Mouse (Mus musculus): ENCODE results near the gene Ppp4r3b.
A peak's percentile ranks its signal among the peaks of the same experiment; 100 is the strongest.

Ppp4r3b gene

DNA sequence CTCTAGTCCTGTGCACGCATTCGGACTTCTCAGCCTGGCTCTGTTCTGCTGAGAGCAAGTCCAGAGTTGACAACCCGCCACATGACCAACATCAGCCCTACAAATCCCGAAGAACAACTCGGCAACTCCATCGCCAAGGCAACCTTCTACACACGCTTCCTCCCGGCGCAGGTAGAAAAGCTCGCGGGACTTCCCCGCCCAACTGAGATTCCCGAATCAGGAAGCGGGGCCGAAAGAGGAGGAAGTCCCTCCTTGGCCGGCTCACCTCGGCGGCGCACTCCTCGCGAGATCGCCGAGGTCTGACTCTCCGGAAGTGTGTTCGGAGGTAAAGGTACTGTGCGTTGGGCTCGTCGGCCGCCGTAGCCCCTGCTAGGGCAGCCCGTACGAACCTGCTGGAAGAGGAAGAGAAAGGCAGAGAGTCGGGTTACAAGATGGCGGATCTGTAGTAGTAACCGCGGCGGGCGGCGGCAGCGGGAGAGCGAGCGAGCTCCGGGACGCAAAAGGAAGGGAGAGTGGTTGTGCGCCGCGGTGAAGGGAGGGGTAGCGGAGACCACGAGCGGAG lies at the start of gene Ppp4r3b:
Gene Ppp4r3b (plus strand): TSS at position 328 of the 562 bp plus-strand sequence.
- peak; percentile 99 for DNase-seq (ENCODE audit: low read depth, low spot score)

- DNase-seq (ENCODE audit: low read depth, low spot score), result peak; percentile 58
Measured at GRCm38 (mm10) chr11:29129862-29130384, 42.8 kb upstream of the Ppp4r3b start.

DNA sequence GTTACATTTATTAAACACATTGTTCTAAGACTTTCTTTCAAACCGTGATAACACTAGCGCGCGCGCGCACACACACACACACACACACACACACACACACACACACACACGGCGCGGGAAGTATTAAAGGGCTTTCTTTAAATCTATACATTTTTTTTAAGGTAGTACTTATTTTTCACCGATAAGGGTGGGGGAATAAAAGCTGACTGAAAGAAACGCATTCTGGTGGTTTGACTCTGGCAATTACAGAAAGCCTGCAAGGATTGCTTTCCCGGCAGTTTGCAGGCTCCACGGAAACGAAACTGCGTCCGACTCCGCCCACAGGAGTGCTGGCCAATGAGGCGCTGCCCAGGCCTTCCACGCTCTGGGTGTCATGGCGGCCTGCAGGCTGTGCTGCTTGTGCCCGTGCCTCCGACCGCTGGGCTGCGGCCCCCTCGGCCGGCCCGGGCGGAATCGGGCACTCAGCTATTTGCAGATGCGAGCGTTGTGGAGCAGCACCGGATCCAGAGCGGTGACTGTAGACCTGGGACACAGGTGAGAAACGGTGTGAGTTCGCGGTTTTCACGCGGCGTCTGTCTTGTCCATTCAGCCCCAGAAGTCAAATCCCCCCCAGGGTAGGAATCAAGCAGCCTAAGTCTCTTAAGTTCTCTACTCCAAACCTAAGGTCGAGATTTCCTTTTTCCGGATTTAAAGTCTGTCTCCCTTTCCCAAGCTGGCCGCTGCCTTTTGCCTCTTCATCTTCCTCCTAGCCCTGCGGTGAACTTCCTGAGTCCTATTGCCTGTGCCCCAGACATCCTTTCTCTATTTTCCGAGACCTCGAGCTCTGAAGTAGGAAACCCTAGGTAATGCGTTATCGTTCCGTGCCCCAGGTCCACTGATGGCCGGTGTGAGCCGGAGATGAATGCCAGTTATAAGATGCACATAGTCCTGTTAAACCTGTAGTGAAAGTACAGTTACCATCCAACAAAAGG lies 42.0 kb upstream of the Ppp4r3b start, which contains the start of gene Pnpt1:
Gene Pnpt1 (plus strand): TSS at position 360 of the 971 bp plus-strand sequence.
- DNase-seq (ENCODE audit: low read depth, low spot score), result peak; percentile 95

- no peak for DNase-seq (ENCODE audit: low read depth, low spot score)
Measured at GRCm38 (mm10) chr11:29140671-29141070, 32.0 kb upstream of the Ppp4r3b start.

DNA sequence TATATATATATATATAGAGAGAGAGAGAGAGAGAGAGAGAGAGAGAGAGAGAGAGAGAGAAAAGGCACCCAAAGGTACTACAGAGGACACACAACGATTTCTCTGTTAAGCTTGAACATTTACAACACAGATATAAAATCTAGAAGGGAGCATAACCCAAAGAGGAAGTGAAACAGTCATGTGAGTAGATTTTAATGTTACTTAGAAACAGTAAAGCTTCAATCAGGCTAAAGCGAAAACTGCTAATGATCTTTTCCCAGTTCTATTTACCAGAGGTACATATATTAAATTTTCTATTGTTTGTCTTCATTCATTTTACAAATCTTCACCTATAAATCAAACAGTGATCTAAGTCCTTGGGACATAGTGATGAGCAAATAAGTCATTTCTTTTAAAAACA lies 23.8 kb upstream of the Ppp4r3b start:
- no peak for DNase-seq (ENCODE audit: low read depth, low spot score)

GRCm38 (mm10) chr11:29163569-29163968 lies 9.1 kb upstream of the Ppp4r3b start:
- no peak for DNase-seq (ENCODE audit: low read depth, low spot score)

DNA sequence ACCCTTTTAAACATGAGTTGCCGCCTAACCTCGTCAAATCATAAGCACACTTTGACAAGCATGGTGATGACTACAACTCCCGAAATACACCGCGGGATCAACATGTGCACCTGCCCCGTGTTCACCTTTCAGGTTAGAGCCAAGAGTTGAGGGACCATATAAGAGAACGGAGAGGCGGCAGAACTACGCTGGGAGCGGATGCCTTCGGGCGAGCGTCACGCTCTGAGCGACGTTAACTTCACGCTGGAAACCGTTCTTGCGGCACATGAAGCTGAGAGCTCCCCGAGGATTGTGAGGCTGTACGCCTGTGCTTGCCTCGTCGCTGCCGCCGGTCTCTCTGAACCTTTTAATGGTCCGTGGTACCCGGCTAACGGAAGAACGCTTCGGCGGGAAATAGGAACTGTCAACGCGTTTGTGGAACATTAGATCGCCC lies 715 bp upstream of the Ppp4r3b start:
- DNase-seq (ENCODE audit: low read depth, low spot score), result peak; percentile 82

GRCm38 (mm10) chr11:29173125-29173631 lies 488 bp downstream of the Ppp4r3b start:
- peak; percentile 82 for DNase-seq (ENCODE audit: low read depth, low spot score)

GRCm38 (mm10) chr11:29173706-29174436 lies 1.2 kb downstream of the Ppp4r3b start:
- no peak for DNase-seq (ENCODE audit: low read depth, low spot score)

DNA sequence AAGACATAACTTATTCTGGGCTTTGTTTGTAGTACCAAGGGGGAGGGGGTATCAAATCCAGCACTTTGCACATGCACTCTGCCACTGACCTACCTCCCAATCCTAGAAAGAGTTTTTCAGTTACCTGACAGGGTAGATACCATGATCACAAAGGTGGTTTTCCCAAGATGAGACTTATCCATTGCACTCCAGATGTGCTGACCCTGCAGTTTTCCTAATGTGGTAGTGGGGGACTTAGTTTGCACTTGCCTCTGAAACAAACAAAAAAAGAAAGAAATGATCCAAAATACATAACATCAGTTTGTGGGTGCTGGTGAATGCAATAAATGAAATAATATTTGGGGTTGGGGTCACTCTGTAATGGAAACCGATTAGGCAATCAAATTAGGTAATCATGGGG lies 6.6 kb downstream of the Ppp4r3b start:
- no peak for DNase-seq (ENCODE audit: low read depth, low spot score)

- no peak for DNase-seq (ENCODE audit: low read depth, low spot score)
Measured at GRCm38 (mm10) chr11:29180657-29181056, 8.0 kb downstream of the Ppp4r3b start.

DNA sequence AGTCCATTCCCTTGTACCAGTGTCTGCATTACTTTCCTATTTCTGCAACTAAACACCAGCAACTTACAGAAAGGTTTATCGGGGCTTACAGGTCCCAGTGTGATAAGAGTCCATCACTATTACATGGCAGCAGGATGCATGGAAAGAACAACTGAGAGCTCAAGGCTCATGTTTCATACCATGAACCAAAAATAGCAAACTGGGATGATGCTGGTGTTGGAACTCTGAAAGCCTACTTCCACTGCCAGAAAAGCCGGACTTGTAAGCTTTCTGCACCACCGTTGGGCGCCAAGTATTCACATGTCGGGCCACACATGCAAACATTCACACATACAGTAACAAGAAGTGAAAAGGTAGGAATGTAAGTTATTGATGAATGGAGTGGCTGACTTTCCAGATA lies 9.1 kb downstream of the Ppp4r3b start:
- DNase-seq (ENCODE audit: low read depth, low spot score), result no peak

GRCm38 (mm10) chr11:29188981-29189380 lies 16.3 kb downstream of the Ppp4r3b start:
- no peak for DNase-seq (ENCODE audit: low read depth, low spot score)

DNA sequence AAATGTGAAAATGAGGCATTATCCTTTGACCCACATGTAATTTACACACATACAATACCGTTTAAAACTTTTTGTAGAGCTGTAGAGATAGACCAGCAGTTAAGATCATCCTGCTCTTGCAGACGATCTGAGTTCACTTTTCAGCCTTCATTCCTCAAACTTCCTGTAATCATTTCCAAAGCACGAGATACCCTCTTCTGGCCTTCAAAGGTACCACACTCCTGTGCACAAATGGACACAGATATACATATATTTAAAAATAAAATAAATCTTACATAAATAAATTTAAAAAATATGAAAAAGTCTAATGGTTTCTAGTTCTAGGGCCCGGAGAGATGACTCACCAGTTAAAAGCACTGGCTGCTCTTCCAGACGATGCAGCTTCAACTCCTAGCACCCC lies 31.0 kb downstream of the Ppp4r3b start:
- peak; percentile 12 for DNase-seq (ENCODE audit: low read depth, low spot score)

GRCm38 (mm10) chr11:29209774-29210173 lies 37.1 kb downstream of the Ppp4r3b start:
- no peak for DNase-seq (ENCODE audit: low read depth, low spot score)

- no peak for DNase-seq (ENCODE audit: low read depth, low spot score)
Measured at GRCm38 (mm10) chr11:29216196-29216595, 43.5 kb downstream of the Ppp4r3b start.

DNA sequence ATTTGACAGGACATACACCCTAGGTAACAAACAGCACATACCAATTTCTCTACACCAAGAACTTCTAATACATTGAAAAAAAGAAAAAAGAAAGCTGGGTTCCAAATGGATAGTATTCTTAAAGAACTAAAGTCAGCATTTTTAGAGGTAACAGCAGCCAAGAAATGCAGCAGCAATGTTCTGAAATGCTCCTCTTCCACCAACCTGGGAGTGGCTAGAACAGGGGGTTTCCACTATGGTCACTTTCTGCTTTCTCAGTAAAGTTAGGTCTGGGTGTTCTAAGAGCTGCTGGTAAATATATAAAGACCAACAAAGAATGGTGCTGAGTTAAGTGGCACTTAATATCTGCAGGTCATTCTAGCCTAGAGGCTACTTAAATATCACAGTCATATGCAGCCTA lies 46.4 kb downstream of the Ppp4r3b start:
- no peak for DNase-seq (ENCODE audit: low read depth, low spot score)

DNA sequence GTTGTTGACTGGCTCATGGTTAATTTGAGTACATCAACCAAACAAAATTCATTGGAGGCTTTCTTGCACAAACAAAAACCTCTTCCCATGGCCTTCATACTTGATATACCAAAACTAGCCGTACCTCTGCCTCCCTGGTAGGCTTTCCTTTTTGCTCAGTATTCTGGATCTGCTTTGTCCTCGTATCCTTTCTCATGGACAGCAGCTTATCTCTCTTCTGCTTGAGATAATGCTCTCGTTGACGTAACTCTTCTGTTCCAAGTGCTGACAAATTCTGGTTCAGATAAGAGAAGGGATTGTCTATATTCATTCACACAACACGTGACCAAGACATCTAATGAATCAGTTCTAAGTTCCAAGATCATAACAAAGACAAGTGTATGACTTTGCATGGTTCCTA lies 49.6 kb downstream of the Ppp4r3b start:
- no peak for DNase-seq (ENCODE audit: low read depth, low spot score)

- DNase-seq (ENCODE audit: low read depth, low spot score), result no peak
Measured at GRCm38 (mm10) chr11:29224754-29225153, 52.1 kb downstream of the Ppp4r3b start.

GRCm38 (mm10) chr11:29228957-29229356 lies 56.3 kb downstream of the Ppp4r3b start:
- no peak for DNase-seq (ENCODE audit: low read depth, low spot score)

GRCm38 (mm10) chr11:29233569-29233968 lies 60.9 kb downstream of the Ppp4r3b start:
- DNase-seq (ENCODE audit: low read depth, low spot score), result no peak

DNA sequence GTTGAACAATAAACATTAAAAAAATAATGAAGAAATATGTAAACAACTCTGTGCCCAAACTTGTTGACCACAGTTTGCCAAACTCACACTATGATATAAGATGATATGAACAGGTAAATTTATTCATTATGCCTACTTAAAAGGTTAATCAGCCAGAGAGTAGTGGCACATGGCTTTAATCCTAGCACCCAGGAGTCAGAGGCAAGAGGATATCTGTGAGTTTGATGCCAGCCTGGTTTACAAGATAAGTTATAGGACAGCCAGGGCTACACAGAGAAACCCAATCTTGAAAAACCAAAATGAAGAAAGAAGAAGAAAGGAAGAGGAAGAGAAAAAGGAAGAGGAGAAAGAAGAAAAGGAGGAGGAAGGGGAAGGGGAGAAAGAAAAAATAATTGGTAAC lies 64.7 kb downstream of the Ppp4r3b start:
- DNase-seq (ENCODE audit: low read depth, low spot score), result no peak

All from CD4-positive, CD25-positive, alpha-beta regulatory T cell, adult 2 months (primary cell).